Mouse (Mus musculus): ENCODE results near the gene Ms4a4a.
"Not testable (repeated sequence)": the region's sequence is repeated elsewhere in the genome, so short reads cannot be mapped to it uniquely, and the experiment has no call there.

Gene Ms4a4a

DNA sequence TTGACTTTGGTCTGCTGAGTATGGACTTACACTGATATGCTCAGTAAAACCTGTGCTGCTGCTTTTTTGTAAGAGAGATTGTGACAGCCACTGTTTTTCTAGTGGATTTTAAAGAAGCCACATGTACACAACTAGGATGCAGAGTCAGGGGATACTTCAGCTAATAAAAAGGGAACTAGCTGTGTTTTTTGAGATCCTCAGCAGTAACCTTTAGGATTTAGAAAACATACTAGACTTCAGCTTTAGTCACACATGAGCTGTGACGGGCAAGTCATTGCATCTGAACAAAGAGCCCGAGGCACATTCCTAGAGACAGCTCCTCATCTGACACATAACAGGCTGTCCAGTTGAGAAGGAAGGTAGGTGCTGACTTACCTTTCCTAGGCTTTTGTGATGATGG, at the start of gene Ms4a4a:
TSS of gene Ms4a4a (plus strand) at position 251 of the 400 bp plus-strand sequence.
- DNase-seq (ENCODE audit: low spot score in 2 of 2), result no peak

DNA sequence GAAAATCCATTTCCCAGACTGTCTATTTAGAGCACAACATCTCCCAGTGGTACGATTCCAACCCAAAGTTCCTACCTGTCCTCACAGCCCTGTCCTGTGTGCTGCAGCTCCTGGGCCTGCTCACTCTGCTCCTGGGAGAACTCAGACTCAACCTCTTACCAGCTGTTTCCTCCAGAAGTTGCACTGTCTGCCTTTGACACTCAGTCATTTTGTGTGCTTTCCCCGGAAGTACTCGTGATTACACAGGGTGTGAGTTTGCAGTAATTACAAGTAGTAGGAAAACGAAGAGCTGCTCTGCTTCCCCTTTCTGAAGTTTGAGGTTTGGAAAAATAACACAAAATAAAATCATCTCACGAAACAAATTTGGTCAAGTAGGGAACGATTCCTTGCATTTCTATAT, 39.4 kb upstream of the Ms4a4a start, which contains the start of gene Ms4a7:
TSS of gene Ms4a7 (minus strand) at position 215 of the 400 bp plus-strand sequence.
- DNase-seq (ENCODE audit: low spot score in 2 of 2), result no peak

DNA sequence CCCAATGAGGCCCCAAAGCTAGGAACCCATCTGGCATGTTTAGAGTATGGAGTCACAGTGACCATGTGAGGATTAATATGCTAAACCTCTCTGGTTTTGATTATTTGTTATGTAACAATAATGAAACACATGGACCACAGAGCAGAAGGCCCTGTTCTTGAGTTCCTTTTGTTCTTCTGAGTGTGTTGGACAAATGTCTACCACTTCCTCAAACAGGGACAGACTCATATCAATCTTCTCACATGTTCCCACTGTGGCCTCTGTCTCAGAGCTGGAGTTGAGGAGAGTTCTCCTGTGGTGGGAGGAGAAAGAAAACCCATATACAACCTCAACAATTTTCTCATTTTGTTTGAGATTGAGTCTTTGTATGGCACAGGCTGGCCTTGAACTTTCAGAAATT, 32.2 kb upstream of the Ms4a4a start:
- no peak for DNase-seq (ENCODE audit: low spot score in 2 of 2)

DNA sequence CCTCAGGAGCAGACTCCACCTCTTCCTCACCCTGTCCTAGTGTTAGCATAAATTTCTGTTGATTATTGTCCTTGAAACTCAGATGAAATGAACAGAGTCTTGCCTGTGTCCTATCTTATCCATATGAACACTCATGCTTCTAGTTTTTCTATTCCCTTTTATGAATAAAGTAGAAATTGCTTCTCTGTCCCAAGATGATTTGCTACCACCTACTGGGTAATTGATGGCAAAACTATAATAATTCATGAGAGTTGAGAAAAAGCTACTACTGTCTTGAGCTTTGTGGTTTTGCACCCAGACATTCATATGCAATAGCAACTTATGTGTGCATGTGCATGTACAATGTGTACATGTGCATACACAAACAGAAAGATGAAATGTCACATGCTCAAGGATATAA, 31.3 kb upstream of the Ms4a4a start:
- DNase-seq (ENCODE audit: low spot score in 2 of 2), result no peak

DNA sequence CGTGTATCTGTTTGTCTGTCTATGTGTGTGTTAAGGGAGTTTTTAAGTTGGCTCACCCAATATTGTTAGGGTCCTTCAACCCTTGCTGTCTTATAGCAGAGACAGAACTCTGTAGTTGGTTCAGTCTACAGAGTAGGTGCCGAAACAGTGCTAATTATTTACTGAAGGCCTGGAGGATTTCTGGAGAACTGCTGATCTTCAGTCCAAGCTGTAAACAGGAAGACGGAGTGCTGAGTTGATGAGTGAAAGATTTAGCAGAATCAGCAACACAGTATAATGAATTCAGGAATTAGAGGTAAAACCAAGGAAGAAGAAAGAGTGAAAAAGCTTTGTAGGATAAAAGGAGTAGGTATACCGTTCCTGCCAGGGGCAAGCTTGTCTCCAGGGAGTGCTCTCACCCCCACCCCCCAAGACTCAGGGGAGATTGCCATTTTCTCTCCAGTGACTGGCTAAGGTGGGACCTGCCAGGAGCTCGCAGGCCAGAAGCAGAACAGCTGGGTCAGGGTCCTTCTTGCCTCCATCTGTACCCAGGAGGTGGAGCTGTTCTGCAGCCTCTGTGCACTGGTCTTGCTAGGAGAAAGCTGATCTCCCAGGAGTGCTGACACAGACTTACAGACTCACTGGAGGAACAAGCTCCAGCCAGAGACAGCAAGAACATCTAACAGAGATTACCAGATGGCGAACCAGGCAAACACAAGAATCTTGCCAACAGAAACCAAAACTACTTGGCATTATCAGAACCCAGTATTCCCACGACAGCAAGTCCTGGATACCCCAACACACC, 25.4 kb upstream of the Ms4a4a start:
- DNase-seq (ENCODE audit: low spot score in 2 of 2), result no peak

DNA sequence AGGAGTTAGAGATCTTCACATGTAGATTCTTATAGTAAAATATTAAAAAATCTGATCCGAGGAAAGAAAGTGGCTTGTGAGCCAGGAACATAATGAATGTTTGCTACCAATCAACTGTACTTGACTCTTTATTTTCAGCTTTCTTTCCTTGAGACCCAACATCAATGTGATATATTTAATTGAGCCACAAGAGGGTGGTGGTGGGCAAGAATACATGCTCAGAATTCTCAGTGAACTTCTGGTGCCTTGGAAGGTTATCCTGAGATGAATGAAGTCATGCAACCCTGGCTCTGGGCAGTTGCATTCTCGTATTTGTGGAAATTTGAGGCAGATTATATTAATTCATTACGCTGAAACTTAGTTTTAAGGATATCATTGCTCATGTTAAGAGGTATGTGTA, 23.4 kb upstream of the Ms4a4a start:
- DNase-seq (ENCODE audit: low spot score in 2 of 2), result no peak

DNA sequence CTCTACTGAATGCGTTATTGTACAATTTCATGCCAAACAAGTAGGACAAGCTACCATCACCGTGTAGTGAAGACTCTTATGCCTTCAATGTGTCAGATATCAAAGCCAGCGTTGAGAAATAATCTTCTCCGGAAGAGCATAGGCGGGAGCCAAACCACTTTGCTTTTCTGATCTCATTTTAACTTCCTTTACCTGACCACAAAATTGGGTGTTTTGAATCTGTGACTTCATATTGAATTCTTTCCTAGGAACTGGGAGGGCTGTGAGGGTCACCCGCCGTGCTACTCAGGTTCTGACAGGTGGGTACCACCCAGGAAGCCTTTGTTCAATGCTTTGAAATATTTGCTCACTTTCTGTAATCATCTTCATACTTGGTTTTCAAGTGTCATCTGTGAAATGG, 19.6 kb upstream of the Ms4a4a start:
- no peak for DNase-seq (ENCODE audit: low spot score in 2 of 2)

DNA sequence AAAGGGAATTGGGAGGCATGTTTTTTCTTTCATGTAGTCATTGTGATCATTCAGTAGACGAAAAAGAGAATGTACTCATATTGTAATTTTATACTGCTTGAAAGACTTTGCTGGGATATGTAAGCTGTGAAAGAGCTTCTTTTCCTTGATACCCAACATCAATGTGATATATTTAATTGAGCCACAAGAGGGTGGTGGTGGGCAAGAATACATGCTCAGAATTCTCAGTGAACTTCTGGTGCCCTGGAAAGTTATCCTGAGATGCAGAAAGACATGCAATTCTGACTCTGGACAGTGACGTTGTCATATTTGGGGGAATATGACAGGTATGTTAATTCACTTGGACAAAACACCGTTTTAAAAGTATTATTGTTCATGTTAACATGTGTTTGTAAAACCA, 15.2 kb upstream of the Ms4a4a start:
- DNase-seq (ENCODE audit: low spot score in 2 of 2), result no peak

DNA sequence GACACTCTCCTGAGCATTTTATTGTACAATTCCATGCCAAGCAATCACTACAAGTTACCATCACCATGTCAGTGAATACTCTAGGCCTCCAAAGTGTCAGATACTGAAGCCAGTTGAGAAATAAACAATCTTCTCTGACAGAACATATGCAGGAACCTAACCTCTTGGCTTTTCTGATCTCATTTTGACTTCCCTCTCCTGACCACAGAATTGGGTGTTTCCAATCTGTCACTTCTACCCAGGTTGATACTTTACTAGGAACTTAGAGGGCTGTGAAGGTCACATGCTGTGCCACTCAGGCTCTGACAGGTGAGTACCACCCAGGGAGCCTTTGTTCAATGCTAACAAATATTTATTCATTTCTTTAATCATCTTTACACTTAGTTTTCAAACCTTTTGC, 13.3 kb upstream of the Ms4a4a start:
- DNase-seq (ENCODE audit: low spot score in 2 of 2), result no peak

DNA sequence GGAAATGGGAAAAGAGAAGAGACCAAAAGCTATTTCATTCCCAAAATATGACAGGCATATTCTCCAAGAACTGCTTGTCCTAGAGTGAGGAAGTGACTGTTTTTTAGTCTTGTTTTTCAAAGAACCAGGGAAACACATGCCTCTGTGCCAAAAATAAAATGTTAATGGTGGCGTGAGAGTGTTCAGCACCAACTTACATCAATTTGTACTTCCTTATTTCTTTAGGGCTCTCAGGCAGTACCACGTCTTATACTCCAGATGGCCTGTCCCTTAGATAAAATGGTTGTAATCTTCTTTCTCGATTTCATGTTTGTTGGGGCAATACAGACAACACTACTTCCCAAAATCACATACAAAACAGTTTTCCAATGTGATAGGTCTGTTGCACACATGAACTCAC, 7.0 kb upstream of the Ms4a4a start:
- no peak for DNase-seq (ENCODE audit: low spot score in 2 of 2)

DNA sequence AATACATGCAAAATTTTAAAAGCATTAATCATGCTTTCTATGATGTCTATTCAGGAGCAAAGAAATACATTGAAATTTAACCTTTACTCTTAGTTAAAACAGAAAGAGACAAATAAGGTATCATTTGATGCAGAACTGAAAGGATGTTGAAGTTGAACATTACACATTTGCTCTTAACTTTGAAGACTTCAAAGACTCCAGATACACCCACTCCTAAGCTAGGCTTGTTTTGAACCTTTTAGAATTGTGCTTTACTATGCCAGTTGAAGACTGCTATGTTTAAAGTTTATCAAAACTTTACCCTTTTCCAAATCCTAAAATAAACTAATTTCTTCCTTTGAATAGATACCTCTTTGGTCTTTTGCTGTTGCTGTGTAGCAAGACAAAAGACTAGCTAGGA, 4.1 kb upstream of the Ms4a4a start:
- DNase-seq (ENCODE audit: low spot score in 2 of 2), result no peak

DNA sequence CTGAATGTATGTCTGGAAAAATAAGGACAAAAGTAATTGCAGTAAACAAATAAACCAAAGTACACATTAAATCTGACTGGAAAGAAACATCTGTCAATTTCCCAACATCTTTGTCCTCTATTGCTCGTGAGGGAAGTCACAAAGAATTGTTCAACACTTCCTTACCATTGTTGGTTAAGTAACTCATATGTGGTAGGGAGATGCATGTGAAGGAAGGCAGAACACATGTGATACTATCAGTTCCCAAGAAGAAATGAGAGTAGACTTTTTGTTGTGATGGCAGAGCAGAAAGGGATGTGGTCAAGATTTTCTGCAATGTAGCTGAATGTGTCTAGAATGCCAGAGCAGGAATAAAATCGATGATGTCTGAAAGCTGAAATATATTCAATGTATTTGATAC, 1.1 kb downstream of the Ms4a4a start:
- DNase-seq (ENCODE audit: low spot score in 2 of 2), result no peak

DNA sequence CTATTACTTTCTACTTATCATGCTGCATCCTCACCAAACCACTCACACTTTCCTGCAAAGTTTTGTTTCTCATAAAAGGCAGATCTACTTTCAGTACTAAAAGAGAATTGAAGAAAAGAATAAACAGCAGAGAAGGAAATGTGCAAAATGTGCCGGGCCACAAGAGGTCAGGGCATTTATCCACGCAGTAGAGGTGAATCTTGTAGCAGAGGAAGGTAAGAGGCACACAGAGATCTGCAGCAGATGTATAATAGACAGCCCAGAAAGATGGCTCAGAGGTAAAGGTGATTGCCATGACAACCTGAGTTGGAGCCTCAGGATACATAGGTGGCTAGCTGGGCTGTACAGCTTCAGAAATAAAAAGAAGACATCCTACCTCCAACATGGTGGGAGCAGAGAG, 11.8 kb downstream of the Ms4a4a start:
- no peak for DNase-seq (ENCODE audit: low spot score in 2 of 2)

DNA sequence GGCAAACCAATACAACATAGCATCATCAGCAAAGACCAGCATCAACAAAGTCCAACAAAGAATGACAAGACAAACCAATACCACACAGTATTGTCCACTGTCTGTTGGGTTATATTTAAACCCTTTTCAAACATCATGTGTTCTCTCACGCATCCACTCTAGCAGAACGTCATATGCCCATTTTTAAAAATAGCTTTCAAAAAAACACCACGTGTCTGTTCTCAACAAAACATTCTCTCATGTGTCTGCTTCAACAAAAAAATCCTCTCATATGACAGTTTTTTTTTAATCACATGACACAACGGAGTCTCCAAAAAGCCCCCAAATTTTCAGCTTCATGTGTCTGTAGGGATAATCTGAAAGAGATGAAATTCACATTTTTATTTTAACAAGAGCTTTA, 12.4 kb downstream of the Ms4a4a start:
- DNase-seq (ENCODE audit: low spot score in 2 of 2), result no peak

DNA sequence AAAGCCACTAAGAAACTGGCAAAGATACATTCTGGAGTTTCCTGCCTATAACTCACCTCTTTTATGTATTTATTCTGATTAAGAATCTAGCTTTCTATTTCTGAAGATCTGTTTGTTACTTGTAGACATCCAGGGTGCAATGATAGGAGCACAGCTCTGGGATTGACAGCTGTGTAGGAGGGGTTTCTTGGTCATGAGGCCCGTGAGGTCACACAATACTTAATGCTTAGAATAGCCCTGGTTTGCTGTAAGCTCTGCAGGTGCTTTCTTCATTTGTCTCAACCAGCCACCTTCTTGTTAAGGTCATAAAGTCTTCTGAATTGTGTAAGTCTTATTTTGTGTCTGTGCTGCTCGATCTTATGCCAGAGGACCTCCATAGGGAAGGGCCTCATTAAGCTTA, 13.6 kb downstream of the Ms4a4a start:
- DNase-seq (ENCODE audit: low spot score in 2 of 2), result no peak

DNA sequence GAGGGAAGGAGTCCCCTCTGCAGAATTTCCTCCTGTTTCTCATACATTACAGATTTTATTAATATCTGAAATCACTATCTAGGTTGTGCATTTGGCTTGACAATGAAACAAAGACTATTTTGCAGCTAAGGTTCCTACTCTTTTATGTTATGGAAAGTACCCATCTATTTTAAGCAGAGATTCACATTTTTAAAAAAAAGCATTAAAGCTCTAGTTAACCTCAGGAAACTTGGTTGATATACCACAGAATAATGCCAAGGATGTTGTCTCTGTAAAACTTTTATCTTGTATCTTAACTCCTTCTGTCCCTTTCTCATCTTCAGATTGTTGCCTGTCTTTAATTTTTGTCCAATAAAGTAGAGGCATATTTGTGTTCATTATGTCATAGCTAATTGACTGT, 20.4 kb downstream of the Ms4a4a start:
- no peak for DNase-seq (ENCODE audit: low spot score in 2 of 2)

DNA sequence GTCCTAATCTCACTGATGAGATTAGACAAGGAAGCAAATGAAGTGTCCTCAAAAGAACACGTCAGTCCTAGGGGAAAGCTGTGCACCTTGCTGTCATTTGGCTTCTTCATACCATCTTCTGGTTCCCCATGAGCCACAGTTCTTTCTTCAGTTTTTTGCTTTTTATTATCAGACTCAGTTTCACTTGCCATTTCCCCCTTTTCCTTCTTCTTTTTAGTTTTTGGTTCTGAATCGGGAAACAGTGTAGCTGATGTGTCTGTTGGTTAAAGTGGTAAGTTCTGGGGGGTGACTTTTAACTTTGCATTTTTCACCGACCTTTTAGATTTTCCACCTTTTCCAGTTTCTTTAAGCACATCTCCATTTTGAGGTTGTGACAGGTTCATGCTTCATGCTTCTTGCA, 29.2 kb downstream of the Ms4a4a start, which contains the start of gene Ms4a4c:
TSS of gene Ms4a4c (plus strand) at position 244 of the 400 bp plus-strand sequence.
- DNase-seq (ENCODE audit: low spot score in 2 of 2), result no peak

DNA sequence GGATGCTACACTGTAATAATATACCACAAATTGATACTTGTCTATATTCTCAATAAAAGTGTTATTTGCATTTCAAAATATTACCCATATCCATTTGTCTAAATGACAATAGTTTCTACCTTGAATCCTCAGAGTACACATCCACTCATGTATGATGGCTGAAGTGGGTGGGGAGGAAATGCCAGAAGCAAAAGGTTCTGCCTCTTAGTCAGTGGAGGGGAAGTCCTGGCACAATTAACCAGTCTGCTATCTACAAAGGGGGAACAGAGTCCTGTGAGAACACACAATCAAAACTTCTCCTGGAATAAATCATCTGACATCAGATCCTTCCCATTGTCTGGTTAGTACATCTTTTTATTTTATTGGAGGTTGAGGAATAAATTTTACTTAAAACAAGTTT, 32.1 kb downstream of the Ms4a4a start:
- no peak for DNase-seq (ENCODE audit: low spot score in 2 of 2)

DNA sequence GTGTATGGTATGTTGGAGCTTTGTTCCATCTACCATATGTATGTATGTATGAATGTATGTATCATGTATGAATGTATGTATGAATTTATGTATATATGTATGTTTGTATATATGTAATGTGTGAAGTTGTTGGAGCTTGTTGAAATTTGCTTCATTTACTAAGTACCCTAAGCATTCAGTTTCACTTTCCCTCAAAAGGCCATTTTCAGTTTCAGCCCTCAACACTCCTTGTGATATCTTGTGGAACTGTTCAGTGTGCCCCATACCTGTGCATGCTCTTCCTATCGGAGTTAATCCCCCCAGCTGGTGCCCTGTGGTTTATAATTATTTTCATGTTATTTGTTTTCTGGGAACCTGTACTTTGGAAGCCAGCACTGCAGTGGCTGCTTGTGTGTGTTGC, 33.3 kb downstream of the Ms4a4a start:
- no peak for DNase-seq (ENCODE audit: low spot score in 2 of 2)

DNA sequence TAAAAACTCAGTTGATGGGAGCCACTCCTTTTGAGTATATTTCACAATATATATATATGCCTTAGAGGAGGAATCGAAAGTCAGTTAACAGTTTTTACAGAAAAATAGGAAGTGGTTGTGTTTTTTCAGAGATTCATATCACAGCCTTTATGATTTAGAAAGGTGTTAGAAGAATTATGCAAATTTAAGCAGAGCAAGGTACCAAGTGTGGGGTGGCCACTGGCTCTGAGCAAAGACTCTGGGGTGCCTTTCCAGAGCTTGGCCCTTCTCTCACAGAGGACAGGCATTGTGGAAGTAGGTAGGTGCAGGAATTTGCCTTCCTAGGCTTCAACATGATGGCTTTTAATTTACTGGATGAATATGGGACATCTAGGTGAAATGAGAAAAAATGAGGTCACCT, 36.3 kb downstream of the Ms4a4a start:
- DNase-seq (ENCODE audit: low spot score in 2 of 2), result no peak

DNA sequence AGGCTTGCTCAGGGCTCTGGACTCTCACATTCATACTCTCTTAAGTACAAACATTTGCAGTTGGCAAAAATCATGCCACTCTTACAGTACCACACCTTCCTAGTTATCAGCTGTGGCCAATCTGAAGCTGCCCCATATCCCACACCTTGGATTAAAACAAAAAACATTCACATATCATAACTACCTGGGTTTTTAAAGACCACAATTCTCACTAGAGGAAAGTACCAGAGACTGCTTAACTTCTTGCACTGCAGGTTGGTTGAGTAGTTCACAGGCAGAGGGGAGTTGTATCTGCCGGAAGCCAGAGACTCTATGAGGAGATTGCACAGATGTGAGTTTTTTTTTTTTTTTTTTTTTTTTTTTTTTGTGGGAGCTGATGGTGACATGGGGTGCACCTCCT, 38.8 kb downstream of the Ms4a4a start:
- no peak for DNase-seq (ENCODE audit: low spot score in 2 of 2)

DNA sequence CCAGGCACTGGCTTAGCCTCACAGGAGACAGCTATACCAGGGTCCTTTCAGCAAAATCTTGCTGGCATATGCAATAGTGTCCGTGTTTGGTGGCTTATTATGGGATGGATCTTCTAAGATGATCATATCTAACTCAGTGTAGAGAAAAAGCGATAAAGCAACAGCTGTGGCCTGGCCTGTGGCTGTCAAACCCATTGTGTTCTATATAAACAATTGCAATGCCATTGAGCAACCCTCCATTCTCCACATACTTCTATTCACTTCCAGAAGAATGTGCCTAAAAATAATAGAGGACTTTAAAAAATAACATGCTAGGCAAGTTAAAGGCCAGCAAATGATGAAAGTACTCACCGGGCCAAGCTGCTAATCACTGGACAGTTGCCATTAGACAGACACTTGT, 40.3 kb downstream of the Ms4a4a start:
- no peak for DNase-seq (ENCODE audit: low spot score in 2 of 2)

DNA sequence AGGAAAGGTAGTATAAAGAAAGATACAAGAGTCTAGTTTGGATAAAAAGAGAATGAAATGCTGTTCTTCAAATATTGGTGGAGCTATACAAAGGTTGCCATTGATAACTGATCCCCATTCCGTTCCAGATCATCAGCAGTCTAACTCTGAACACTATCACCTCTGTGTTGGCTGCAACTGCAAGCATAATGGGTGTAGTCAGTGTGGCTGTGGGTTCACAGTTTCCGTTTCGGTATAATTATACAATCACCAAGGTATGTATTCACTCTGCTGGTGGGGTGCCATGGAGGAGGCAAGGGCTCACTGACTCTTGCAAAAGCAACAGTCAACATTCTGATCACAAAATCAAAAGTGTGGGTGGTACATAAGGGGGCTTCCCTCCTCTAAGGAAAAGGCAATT, 43.5 kb downstream of the Ms4a4a start:
- DNase-seq (ENCODE audit: low spot score in 2 of 2), result not testable (repeated sequence)

DNA sequence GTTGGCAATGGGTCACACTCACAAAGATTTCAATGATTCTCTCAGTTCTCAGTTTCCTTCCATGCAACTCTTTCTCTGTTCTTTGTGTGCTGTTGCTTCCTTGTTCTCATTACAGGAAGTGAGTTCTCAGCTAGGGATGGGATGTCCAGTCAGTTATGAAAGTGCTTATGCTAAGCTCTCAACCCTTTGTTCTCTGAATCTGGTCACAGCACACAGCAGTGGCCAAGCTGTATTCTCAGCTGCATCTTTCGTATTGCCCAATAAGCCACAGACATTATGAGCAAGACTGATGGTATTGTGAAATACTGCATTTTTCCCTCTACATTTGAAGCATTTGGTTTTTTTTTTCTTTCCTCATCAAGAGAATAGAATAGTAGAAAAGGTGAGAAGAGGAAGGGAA, 55.9 kb downstream of the Ms4a4a start:
- not testable (repeated sequence) for DNase-seq (ENCODE audit: low spot score in 2 of 2)
